Mouse (Mus musculus) CD8-positive naive resting alpha-beta T cell, adult 57 days (primary cell): ENCODE results near the gene C130079G13Rik. TPM values are rescaled to one million over a fixed set of nuclear protein-coding genes. Genes with fewer than 3 reads are reported as not detected.

Experiments
- total RNA-seq: library from RNA; stranded (reverse); gene quantifications from one replicate; pipeline ENCODE4 v1.2.4, GENCODE M21; 2023

The C130079G13Rik gene
- total RNA-seq = not detected

DNA sequence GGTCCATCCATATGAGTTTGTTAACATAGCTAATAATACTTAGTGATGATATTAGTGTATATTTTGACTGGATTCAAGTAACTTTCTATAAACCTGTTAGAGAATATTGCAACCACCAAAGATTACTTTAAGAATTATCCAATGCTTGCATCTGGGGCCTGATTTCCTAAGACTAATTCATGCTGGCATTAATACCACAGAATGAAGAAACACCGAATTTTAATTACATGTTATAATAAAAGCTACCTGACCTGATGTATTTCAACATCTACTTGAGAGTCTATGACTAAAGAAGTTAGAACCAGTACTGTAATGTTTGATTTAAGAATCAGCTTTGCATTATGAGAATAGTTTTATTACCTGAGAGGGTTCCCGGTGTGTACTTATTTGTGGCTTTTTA lies at the start of gene C130079G13Rik:
Gene C130079G13Rik, plus strand, starts transcription at position 301 of the 400 bp plus-strand sequence.

Other genes with a start within 250 kb of the C130079G13Rik start
- 1.3 TPM for gene Gm5538, start 195.4 kb upstream of the C130079G13Rik start, total RNA-seq
- gene Gm8298, start 64.2 kb upstream of the C130079G13Rik start, total RNA-seq = not detected
- not detected for gene Aadacl2, start 81.5 kb downstream of the C130079G13Rik start, total RNA-seq
- not detected for gene Aadac, start 100.5 kb downstream of the C130079G13Rik start, total RNA-seq
- gene Sucnr1, start 156.7 kb downstream of the C130079G13Rik start, total RNA-seq = not detected